Mouse (Mus musculus) C2C12 (cell line): ENCODE measurements at regions not wholly inside any gene's neighbourhood (a gene's known extent, or its start where the extent isn't known, plus 50 kb on each side); places are given as distances from the start of the nearest gene placed in this dataset.

Experiments used
- CTCF ChIP-seq: IDR thresholded peaks from one replicate; pipeline ENCODE4 v1.5.1; 2011; ENCODE audit not compliant: control insufficient read depth, insufficient read depth, insufficient read length
- MAX ChIP-seq: IDR thresholded peaks from one replicate; pipeline ENCODE4 v1.6.1; 2011; ENCODE audit warnings: mild to moderate bottlenecking, control low read depth

- TF ChIP-seq CTCF (no peak), MAX (no peak)
These were observed 92.6 kb upstream of the Gm5148 start for GRCm38 (mm10) chr3:37816781-37817433.
